Mouse (Mus musculus) layer of hippocampus, postnatal 36 days (tissue): ENCODE measurements around the gene C87499. TPM values are rescaled to one million over a fixed set of nuclear protein-coding genes. Genes with fewer than 3 reads are reported as not detected.

Experiments used
- DNase-seq, 2 experiments: peaks; one replicate each; pipeline ENCODE4 v3.0.0; 2022
- total RNA-seq, 2 experiments: library from RNA; stranded (reverse); gene quantifications; 2 replicates each; pipeline ENCODE4 v1.2.3; 2021

C87499 gene
- not detected for total RNA-seq

GRCm38 (mm10) chr4:88634311-88634710, at the start of gene C87499:
Gene C87499, minus strand, starts transcription at chr4:88634411.
- DNase-seq, result no peak

GRCm38 (mm10) chr4:88683812-88684211, 49.6 kb upstream of the C87499 start, which contains the start of gene Ifna2:
Gene Ifna2, minus strand, starts transcription at chr4:88683912.
- DNase-seq, result no peak

GRCm38 (mm10) chr4:88681353-88681752, 47.1 kb upstream of the C87499 start:
- no peak for DNase-seq

DNA sequence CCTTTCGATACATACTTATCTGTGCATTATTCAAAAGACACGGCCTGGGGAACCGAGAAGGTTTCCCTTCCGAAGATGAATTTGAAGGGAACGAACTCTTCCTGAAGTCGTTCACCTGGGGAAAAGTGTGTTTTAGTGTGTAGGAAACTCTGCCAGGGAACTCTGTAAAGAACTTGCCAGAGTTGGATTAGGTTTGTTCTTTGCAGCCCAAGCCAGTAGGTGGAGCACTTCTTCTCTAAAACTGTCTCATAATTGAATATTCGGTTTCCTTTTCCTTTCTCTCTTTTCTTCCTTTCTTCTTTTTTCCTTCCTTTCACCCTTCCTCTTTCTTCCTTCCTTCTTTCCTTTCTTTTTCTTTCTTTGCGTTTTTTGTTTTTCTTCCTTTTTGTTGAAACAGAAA, 46.2 kb upstream of the C87499 start:
- no peak for DNase-seq

- DNase-seq, result no peak
Observed at GRCm38 (mm10) chr4:88676824-88677223, 42.6 kb upstream of the C87499 start, which contains the start of gene Ifna16. Gene Ifna16, minus strand, starts transcription at chr4:88676924.

- no peak for DNase-seq
Observed at GRCm38 (mm10) chr4:88655461-88655860, 21.2 kb upstream of the C87499 start.

DNA sequence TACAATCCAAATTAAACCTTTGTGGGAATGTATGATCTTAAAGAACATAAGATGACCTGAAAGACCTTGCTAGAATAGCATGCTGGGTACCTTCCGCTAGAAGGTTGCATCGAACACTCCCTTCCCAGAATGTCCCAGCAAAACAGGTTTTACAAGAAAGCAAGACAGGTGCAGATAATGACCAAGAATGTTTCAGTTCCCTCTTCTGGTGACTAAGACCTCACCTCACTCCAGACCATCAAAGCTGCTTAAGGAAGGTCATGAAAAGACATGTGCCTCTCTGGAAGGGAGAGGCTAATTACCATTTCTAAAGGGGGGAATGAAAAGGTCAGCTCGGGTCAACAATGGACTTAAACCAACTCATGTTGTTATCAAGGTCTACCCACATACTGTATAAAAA, 19.4 kb upstream of the C87499 start:
- DNase-seq, result no peak

DNA sequence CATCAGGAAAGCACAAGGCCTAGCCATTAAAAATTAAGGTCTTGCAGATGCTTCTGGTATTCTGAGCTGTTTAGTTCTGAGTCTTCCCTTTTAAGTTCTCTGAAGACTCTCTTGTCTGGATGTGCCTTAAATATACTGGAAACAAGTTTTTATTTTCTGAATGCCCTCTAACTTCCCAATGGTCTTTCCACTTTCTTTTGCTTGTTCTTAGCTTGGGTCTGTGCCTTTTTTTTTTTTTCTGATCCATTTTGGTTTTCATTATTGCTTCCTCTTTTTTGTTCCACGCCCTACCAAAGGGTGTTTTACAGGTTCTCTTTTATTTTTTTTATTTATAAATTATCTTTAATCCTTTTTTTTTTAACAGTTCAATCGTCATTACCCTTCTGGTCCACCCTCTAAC, 10.1 kb upstream of the C87499 start, which contains the start of gene Ifna13:
Gene Ifna13, minus strand, starts transcription at position 101 of the 400 bp plus-strand sequence.
- no peak for DNase-seq

DNA sequence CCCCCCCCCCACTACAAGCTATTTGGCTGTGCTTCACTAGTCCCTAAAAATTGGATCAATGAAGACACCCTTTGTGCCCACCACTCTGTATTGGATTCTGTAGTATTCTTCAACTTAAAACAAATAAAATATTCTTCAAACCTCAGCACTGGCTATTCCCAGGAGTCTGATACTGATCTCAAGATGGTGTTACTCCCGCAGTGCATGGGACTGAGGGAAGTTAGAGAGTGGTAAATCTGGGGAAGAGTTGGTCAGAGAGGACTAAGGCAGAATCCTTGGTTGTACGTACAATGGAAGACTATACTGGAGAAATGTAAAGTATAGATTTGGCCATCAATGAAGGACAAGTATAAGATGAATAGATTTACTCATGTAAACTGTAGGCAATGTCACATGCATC, 8.3 kb upstream of the C87499 start:
- no peak for DNase-seq

- peak; percentile 84 to 89 for DNase-seq
Observed at GRCm38 (mm10) chr4:88641077-88641831, 7.0 kb upstream of the C87499 start.

GRCm38 (mm10) chr4:88640704-88641076, 6.5 kb upstream of the C87499 start:
- no peak for DNase-seq

DNA sequence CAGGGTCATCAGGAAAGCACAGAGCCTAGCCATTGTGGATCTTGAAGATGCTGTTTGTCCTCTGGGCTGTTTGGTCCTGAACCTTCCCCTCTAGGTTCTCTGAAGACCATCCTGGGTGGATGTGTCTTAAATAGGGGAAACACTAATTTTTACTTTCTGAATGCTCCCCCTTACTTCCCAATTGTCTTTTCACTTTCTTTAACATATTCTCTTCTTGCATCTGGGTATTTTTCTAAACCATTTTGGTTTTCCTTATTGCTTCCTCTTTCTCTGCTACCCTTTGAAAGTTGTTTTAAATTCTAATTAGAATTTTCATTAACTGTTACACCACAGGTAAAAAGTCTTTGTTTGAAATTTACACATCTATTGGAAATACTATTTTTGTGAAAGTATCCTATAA, 30.9 kb downstream of the C87499 start, which contains the start of gene Ifna12:
Gene Ifna12, minus strand, starts transcription at position 101 of the 400 bp plus-strand sequence.
- no peak for DNase-seq

- no peak for DNase-seq
Observed at GRCm38 (mm10) chr4:88592285-88592684, 41.9 kb downstream of the C87499 start, which contains the start of gene Ifna9. Gene Ifna9, minus strand, starts transcription at chr4:88592385.

Other genes with a start within 250 kb of the C87499 start
- 1 to 10 TPM; 1.4 to 1.6 TPM for gene Hacd4, start 195.5 kb downstream of the C87499 start, total RNA-seq
- gene Ifnb1, start 111.6 kb downstream of the C87499 start, total RNA-seq, result not detected
- gene Ifna15, start 76.2 kb downstream of the C87499 start, total RNA-seq, result not detected
- gene Ifna14, start 62.6 kb downstream of the C87499 start, total RNA-seq, result not detected
- not detected for gene Ifna9, start 42.0 kb downstream of the C87499 start, total RNA-seq
- not detected for gene Ifna12, start 31.0 kb downstream of the C87499 start, total RNA-seq
- not detected for gene Ifna13, start 10.0 kb upstream of the C87499 start, total RNA-seq
- not detected for gene Ifna16, start 42.5 kb upstream of the C87499 start, total RNA-seq
- gene Ifna2, start 49.5 kb upstream of the C87499 start, total RNA-seq, result not detected
- not detected for gene Ifnab, start 56.9 kb upstream of the C87499 start, total RNA-seq
- 1 to 10 TPM in 1 of 2 experiments, under 1 TPM in 1; 0.90 to 1.5 TPM for gene Gm26566, start 87.4 kb upstream of the C87499 start, total RNA-seq
- gene Klhl9, start 88.1 kb upstream of the C87499 start, total RNA-seq, result 100 to 1,000 TPM; 105 to 112 TPM
- gene Gm13271, start 120.5 kb upstream of the C87499 start, total RNA-seq, result not detected
- not detected for gene Gm13283, start 125.7 kb upstream of the C87499 start, total RNA-seq
- gene Gm13290, start 139.4 kb upstream of the C87499 start, total RNA-seq, result not detected
- not detected for gene Gm13289, start 142.5 kb upstream of the C87499 start, total RNA-seq
- gene Gm13272, start 145.4 kb upstream of the C87499 start, total RNA-seq, result not detected
- gene Ifnz, start 147.7 kb upstream of the C87499 start, total RNA-seq, result not detected
- not detected for gene Gm13276, start 151.3 kb upstream of the C87499 start, total RNA-seq
- gene Gm13277, start 154.2 kb upstream of the C87499 start, total RNA-seq, result not detected
- not detected for gene Gm13278, start 157.1 kb upstream of the C87499 start, total RNA-seq
- gene Gm13275, start 160.1 kb upstream of the C87499 start, total RNA-seq, result not detected
- gene Gm13279, start 163.0 kb upstream of the C87499 start, total RNA-seq, result not detected
- not detected for gene Gm13285, start 165.3 kb upstream of the C87499 start, total RNA-seq
- not detected for gene Gm13287, start 168.8 kb upstream of the C87499 start, total RNA-seq
- gene Gm13288, start 171.1 kb upstream of the C87499 start, total RNA-seq, result not detected
- gene Ifna7, start 181.8 kb upstream of the C87499 start, total RNA-seq, result not detected
- gene Ifna11, start 185.5 kb upstream of the C87499 start, total RNA-seq, result not detected
- not detected for gene Ifna6, start 193.0 kb upstream of the C87499 start, total RNA-seq
- gene Ifna5, start 201.1 kb upstream of the C87499 start, total RNA-seq, result not detected
- not detected for gene Ifna4, start 207.4 kb upstream of the C87499 start, total RNA-seq
- gene Ifna1, start 215.7 kb upstream of the C87499 start, total RNA-seq, result not detected
- not detected for gene Ifne, start 245.8 kb upstream of the C87499 start, total RNA-seq